Mouse (Mus musculus): Measurements from ENCODE around the gene A730049H05Rik.

The A730049H05Rik gene

GRCm38 (mm10) chr6:92816311-92816751 lies at the start of gene A730049H05Rik:
TSS of gene A730049H05Rik (plus strand) at chr6:92816478.
- no peak for DNase-seq

DNA sequence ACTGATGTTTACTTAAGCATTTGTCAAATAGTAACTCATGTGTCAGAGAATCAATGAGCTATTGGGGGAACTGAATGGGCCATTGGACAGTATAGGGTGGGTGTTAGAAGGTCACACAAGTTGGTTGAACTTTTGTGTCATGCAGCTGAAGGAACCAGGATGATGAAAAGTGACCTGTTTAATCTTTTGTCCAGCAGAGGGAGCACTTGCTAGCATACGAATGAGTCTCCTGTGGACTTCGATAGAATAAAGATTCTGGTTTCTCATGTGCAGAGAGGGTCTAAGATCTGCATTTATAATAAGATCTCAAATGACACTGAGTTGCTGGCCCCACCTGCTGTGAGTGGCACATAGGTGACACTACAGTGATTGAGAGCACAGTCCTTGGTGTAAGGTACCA lies 39.9 kb upstream of the A730049H05Rik start:
- DNase-seq = no peak

DNA sequence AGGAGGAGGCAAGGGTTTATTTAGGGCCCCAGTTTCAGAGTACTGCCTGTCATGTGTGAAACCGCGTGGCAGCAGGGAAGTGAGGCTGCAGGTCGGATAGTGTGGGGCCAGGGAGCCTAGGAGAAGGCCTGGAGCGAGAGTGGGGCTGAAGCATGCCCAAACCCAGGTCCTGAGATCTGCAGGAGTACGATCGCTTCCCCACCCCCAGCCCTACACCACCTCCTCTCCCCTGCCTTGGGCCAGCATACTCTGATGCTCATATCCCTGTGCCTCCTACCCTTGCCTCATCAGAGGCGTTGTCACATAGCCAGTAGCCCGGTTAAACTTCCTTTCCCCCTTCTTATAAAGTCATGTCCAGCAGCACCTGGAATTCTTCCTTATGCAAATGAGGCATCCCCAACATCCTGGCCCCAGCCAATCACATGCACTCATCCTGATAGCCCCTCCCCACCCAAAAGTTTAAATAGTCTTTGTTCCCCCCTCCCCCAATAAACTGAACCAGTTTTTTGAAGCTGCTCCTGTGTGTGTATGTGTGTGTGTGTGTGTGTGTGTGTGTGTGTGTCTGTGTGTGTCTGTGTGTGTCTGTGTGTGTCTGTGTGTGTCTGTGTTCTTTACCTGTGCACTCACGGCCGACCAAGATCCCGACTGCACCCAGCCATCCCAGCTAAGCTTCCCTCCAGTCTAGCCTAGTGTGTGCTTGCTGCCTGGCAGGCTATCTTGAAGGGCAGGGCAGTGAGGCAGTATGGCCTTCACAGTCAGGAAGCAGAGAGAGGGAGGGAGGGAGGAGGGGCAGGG lies 36.9 kb upstream of the A730049H05Rik start:
- DNase-seq = no peak

DNA sequence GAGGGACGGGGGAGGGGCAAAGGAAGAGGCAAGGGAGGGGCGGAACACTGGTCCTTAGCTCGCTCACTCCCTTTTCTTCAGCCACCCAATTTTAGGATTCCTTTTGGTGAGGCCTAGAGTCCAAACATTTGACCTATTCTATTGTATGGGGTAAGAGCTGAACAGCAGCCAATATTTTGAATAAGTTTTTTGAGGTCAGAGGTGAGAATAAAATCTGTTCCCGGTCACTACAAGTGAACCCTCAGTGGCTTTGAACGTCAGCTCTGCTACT lies 36.4 kb upstream of the A730049H05Rik start:
- DNase-seq = no peak

- DNase-seq = no peak
These were observed 34.8 kb upstream of the A730049H05Rik start for GRCm38 (mm10) chr6:92781446-92781845.

DNA sequence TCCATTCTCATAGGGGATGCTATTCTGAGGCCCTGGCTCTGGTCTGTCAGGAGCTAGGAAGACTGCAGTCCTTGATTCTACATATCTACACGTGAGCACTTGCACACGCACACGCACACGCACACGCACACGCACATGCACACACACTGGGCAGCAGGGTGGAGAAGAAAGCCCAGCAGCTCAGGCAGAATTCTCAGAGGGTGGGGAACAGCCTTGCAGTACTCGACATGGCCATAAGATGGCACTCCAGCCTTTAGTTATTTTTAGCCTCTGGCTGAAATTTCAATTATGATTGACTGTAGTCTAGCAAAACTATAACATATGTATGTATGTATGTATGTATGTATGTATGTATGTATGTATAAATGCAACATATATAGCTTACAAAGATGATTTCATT lies 31.5 kb upstream of the A730049H05Rik start:
- peak; percentile 27 for DNase-seq

GRCm38 (mm10) chr6:92786701-92787375 lies 29.4 kb upstream of the A730049H05Rik start:
- no peak for DNase-seq

DNA sequence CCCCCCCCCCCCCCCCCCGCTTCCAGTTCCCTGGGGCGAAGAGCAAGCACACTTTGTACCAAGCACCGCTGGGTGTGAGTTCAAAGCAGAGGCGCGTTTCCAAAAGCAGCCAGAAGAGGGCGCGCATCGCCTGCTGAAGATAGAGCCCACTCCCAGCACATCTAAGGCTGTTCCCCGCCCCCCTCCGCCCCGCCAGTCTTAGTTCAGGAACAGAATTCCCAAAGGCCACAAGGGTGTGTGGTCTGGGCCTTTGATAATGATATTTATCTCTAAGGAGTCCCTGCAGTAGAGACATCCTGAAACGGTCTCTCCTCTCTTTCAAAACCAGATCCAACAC lies 28.9 kb upstream of the A730049H05Rik start:
- peak; percentile 74 for DNase-seq

GRCm38 (mm10) chr6:92793804-92794203 lies 22.5 kb upstream of the A730049H05Rik start:
- no peak for DNase-seq

DNA sequence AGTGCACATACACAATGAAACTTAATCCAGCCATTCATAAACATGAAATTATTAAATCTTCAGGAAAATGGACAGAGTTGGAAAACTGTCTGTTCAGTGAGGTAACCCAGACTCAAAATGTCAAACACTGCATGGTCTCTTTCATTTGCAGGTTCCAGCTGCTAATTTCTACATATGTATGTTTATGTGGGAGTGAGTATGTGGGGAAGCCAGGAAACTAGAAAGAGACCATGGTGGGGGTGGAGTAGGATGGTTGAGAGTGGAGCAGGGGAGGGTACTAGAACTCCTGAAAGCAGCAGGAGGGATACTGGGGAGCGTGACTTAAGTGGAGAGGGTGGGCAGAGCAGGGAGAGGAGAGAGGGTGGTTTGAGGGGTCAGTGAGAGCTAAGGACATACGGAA lies 14.8 kb upstream of the A730049H05Rik start:
- no peak for DNase-seq

GRCm38 (mm10) chr6:92802421-92802820 lies 13.9 kb upstream of the A730049H05Rik start:
- DNase-seq = no peak

DNA sequence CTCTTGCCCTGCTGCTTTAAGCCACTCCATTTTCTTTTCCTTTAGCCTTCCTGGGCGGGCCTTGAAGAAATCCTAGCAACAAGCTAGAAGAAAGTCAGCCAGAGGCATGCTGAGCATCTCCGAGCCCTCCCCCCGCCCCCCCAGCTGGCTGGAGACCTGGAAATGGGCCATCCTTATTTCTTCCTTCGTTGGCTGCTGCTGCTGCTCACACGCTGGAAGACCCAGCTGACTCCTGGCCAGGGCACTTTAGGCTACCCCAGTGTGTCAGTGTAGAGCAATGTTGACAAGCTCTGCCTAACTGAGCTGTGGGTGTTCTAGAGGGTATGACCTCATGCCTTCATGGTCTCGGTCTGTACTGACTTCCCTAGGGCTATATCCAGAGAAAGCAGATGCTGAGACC lies 13.1 kb upstream of the A730049H05Rik start:
- DNase-seq = no peak

GRCm38 (mm10) chr6:92804254-92804971 lies 11.9 kb upstream of the A730049H05Rik start:
- no peak for DNase-seq

- DNase-seq = no peak
These were observed 6.5 kb upstream of the A730049H05Rik start for GRCm38 (mm10) chr6:92809818-92810217.

GRCm38 (mm10) chr6:92810628-92811027 lies 5.7 kb upstream of the A730049H05Rik start:
- no peak for DNase-seq

GRCm38 (mm10) chr6:92811566-92811965 lies 4.7 kb upstream of the A730049H05Rik start:
- DNase-seq = no peak

- no peak for DNase-seq
These were observed 3.4 kb upstream of the A730049H05Rik start for GRCm38 (mm10) chr6:92812702-92813370.

GRCm38 (mm10) chr6:92817661-92818060 lies 1.4 kb downstream of the A730049H05Rik start:
- no peak for DNase-seq

- no peak for DNase-seq
These were observed 5.3 kb downstream of the A730049H05Rik start for GRCm38 (mm10) chr6:92821606-92822005.

DNA sequence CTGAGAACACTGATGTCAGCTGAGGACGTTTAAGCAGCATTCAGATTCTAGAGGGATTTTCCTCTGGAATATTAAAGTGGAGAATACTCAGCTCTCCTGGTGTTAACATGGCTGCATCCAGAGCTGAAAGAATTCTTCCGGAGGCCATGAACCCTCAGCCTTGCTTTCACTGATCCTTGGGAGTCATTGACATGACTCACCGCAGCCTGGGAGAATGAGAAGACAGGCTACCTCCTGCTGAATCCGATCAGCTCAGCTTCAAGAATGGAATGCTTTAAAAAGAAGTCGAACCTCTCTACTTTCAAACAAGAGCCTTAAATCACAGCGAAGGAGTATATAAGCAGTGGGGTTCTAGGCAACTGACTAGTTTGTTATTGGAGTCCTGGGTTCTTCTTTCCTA lies 5.7 kb downstream of the A730049H05Rik start:
- no peak for DNase-seq

DNA sequence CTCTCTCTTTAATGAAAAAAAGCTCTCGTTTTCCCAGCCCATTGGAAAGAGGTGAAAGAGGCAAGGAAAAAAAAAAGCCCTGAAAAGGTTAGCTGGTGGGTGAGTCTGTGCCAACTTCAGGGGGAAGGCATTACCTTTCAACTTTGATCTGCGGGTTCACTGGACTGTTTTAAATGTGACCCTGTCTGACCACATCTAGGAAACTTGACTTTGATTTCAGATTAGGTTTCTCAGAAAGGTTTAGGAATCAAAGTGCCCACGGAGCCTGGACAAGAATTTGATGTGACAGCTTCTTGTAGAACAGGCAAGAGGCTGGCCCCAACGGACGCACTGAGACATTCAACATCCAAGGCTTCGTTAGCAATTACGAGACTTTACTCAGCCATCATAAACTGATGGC lies 7.7 kb downstream of the A730049H05Rik start:
- no peak for DNase-seq

DNA sequence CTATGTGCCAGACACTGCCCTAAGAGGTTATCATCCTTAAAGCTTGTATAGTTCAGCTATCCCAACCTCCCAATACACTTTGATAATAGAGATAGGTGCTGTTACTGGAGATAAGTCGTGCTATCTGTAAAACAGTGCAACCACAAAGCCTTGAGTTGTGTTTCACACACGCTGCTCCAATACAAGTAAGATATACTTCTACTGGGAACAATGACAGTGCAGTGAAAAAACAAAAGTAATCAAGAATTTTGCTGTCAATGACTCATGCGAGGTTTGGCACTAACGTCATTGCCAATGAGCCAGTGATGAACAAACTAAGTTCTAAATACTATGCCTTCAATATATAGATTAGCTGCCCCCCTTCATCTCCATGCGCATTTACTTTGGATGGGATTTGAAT lies 10.3 kb downstream of the A730049H05Rik start:
- DNase-seq = no peak

DNA sequence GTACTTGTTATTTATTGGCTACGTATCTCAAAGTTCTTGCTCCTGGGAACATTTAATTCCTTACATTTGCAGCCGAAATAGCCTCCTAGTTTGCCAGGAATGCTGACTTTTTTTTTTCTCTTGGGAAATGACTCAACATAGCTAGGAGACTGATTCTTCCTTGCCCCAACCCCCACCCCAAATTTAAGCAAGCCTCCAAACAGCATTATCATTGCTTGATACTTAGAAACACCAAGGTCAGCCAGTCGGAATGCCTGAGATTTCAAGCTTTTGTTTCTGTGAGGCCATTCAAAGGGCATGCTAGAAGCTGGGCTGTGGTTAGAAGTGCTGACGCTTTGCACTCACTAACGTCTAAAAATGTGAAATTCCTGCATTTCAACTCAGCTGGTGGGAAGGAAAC lies 11.1 kb downstream of the A730049H05Rik start:
- no peak for DNase-seq

All from liver (tissue).